1 mouse cellular context compared by ENCODE assay signal in the genomic region with DNA sequence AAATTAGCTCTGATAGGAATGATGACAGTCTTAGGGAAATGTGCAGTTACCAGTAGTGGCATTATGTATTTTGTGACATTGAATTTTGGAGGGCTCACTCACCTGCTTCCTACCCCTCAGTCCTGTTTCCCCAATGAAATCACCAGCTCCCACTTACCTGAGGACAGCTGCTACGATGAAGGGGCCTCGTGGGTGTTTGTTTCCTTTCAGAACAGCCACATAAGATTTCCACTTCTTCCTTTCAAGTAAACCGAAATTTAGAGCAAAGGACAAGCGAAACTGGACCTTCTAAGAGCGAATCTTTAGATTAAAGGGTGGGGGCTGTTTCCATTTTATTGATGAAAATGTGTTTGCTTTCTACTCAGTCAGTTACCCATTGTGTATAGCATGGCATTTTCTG.
TF ChIP-seq lines count a peak whose summit lies in the region.

No protein-coding gene starts in this region.

TF ChIP-seq in MEL, 35 proteins besides CTCF, POLR2A, EP300 and RAD21:
- TF ChIP-seq ETS1 (IDR thresholded peaks at IDR 0.05; ENCODE audit: low read depth, low read length): no peak
- no peak for TF ChIP-seq MXI1 (IDR thresholded peaks at IDR 0.05; ENCODE audit: low read depth, low read length)
- TF ChIP-seq NRF1 (IDR thresholded peaks at IDR 0.05; ENCODE audit: insufficient read depth, low read depth, low read length, poor library complexity, severe bottlenecking): no peak
- no peak for TF ChIP-seq MAX (IDR thresholded peaks at IDR 0.05; ENCODE audit: low read length)
- TF ChIP-seq POLR2AphosphoS5 (IDR thresholded peaks at IDR 0.05; ENCODE audit: borderline replicate concordance, low read depth, low read length): no peak
- TF ChIP-seq TAL1 (IDR thresholded peaks at IDR 0.05; ENCODE audit: low read length): no peak
- no peak for TF ChIP-seq MAZ (IDR thresholded peaks at IDR 0.05; ENCODE audit: low read depth, low read length)
- TF ChIP-seq MEF2A (IDR thresholded peaks at IDR 0.05; ENCODE audit: extremely low read depth, insufficient replicate concordance, low read depth, low read length, poor library complexity, severe bottlenecking): no peak
- TF ChIP-seq GABPA (IDR thresholded peaks at IDR 0.05; ENCODE audit: low read depth, low read length): no peak
- no peak for TF ChIP-seq JUND (IDR thresholded peaks at IDR 0.05; ENCODE audit: low read depth, low read length)
- TF ChIP-seq ZC3H11A (IDR thresholded peaks at IDR 0.05; ENCODE audit: low read depth, low read length): no peak
- TF ChIP-seq MYB (IDR thresholded peaks at IDR 0.05; ENCODE audit: low read depth, low read length): no peak
- TF ChIP-seq TBP (IDR thresholded peaks at IDR 0.05; ENCODE audit: low read depth, low read length): no peak
- no peak for TF ChIP-seq KAT2A (conservative IDR thresholded peaks at IDR 0.05; ENCODE audit: low read depth, low read length)
- TF ChIP-seq ZNF384 (IDR thresholded peaks at IDR 0.05; ENCODE audit: low read depth, low read length): no peak
- no peak for TF ChIP-seq ELF1 (IDR thresholded peaks at IDR 0.05; ENCODE audit: low read depth, low read length)
